Mouse (Mus musculus): ENCODE results near the gene Srp54b.
"Not testable (repeated sequence)": the region's sequence is repeated elsewhere in the genome, so short reads cannot be mapped to it uniquely, and the experiment has no call there.

Gene Srp54b

DNA sequence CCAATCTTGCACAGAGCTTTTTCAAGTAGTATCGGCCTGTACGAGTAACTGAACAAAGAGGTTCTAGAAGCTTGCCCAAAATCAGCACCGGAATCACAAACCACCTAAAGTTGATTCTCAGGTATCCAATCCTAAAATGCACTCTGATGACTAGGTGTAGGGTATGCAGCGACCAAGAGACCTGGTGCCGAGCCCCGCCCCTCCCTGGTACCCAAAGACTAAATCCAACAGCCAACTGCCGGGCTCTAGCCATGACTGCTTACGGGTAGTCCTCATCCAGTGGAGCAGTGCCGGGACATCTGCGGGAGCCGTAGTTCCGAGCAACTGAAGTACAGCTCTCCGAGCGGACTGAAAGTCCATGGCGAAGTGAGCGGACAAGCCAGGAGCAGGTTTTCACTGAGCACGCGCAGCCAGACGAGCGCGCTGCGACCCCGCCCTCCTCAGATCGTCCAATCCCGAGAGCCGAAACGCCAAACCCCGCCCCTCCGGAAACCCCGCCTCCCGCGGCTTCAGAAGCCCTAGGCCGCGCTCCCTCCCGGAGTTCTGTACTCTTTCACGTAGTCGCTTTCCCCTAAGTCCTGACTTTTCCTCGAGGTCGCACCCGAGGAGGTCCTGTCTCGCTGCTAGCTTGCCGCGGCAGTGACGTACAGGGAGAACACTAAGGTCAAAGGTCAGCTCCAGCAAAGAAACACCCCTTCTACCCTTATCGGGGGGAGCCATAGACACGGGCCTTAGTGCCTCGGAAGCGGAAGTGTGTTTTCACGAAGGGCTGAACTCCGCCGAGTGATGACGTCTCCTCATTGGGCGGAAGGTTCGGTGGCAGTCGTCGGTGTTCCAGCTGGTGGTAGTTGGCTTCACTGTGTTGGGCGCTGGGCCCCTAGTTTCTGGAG, at the start of gene Srp54b:
TSS of gene Srp54b (plus strand) at position 546 of the 890 bp plus-strand sequence.
- not testable (repeated sequence) for DNase-seq (ENCODE audit: low read depth, low spot score)

DNA sequence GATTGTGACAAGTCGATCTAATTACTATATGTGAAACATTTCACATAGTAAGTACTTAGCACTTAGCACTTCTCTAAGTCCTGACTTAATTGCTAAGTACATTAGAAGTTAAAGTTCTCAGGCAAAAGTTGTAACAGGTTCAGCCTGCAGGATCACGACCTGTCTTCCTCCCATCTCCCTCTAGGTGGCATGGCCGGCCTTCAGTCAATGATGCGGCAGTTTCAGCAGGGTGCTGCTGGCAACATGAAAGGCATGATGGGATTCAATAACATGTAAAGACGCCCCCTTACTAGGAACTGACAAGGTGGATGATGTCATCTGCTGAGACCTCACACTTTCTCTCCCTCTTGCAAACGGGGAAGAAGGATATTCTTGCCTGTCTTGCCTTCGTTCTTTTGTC, 42.3 kb upstream of the Srp54b start:
- DNase-seq (ENCODE audit: low read depth, low spot score): not testable (repeated sequence)

DNA sequence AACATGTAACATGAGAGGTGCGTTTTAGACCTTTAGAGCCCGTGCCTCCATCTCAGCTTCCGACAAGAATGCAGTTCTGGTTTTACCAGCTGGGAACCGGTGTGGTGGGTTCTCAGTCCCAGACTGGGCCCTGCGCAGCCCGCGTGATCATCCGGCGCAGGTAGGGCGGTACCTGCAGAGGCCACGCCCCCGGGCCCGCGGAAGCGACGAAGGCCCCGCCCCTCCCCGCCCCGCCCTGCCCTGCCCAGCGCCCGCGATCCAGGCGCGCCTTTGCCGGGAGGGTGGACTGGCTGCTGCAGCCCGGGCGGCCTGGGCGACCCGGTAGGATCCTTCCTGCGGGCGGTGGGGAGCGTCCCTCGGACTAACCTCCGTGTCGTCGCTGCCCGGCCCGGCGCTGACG, 30.7 kb upstream of the Srp54b start, which contains the start of gene Fam177a:
TSS of gene Fam177a (plus strand) at position 228 of the 400 bp plus-strand sequence.
- DNase-seq (ENCODE audit: low read depth, low spot score): not testable (repeated sequence)

DNA sequence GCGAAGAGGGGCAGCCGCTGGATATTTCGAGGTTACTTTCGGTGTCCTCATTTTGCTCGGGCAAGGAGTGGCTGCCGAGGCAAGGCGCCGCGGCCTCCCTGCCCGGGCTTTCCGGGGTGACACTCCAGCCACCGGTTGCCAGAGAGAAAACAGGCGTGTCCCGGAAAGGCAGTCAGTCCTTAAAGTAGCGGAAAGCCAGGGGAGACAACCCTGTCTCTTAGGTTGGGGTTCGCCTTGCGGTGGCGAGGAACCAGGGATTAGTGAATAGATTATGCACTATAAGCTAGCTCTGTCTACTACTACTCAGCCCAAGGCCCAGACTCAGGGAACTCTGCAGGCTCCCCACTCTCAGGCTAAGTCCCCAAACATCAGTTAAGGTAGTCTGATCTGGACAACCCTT, 30.2 kb upstream of the Srp54b start:
- not testable (repeated sequence) for DNase-seq (ENCODE audit: low read depth, low spot score)

DNA sequence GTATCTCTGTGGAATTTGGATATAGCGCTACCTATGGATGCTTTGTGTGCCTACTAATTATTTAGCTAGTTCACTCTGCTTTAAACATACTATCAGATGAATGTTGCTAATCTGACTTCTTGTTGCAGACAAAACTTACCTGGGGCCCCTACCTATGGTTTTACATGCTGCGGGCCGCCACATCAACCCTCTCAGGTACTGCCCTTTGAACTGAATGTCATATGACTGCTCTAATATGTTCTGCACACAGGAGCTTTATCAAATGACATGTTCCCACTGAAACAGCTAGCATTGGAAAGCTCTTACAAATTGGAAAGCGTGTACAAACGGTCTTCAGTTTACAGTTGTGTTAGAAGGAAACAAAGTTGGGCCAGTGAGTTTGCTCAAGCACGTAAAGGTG, 19.4 kb upstream of the Srp54b start:
- DNase-seq (ENCODE audit: low read depth, low spot score): not testable (repeated sequence)

DNA sequence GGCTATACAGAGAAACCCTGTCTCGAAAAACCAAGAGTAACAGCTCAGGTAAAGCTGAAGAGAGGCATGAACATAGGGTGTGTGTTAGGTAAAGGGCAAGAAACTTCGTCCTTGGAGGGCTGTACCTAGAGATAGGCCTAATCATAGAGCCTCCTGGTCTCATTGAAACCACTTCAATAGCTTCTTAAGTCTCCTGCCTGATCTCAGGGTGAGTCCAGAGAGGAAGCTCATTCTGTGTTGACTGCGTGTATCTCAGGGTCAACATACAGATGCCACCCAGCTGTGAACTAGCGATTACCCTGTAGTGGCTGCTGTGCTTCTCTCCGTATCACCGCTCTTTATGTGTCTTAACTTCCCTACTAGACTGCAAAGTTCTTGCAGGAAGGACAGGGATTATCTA, 17.0 kb upstream of the Srp54b start:
- not testable (repeated sequence) for DNase-seq (ENCODE audit: low read depth, low spot score)

DNA sequence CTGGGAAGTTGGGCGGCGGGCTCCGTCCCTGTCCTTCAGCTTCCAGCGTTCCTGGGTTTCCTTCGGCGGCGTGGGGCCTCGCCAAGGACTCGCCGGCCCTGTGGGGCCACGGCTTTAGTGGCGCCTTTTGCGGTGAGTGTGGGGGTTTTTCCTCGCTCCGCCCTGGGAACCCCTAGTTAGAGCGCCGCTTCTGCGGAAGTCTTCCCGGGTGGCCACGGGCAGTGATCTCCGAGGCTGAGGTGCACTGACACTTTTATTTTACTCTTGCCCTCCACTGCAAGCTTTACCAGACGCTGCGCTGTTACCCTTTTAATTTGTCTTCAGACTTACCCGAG, 512 bp downstream of the Srp54b start:
- not testable (repeated sequence) for DNase-seq (ENCODE audit: low read depth, low spot score)

DNA sequence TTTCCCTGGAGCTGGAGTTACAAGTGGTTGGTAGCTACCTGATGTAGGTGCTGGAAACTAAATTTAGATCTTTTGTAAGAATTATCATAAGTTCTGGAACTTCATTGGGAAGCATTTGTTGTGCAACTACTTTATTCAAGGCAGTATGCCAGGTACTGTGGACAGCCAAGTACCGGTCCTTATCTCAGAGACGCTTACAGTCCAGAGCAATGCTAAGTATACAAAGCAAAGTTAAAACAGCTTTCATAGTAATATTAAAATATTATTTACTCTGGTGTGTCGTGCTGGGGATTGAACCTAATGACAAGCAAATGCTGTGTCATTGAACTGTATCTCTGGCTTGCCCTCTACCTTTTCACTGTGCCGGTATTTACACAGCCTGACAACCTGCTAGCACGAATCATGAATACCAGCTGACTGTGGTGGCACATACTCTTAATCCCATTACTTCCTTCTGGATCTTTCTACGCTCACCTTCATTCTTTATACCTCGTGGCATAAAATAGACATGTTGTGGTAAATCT, 12.2 kb downstream of the Srp54b start:
- DNase-seq (ENCODE audit: low read depth, low spot score): not testable (repeated sequence)

DNA sequence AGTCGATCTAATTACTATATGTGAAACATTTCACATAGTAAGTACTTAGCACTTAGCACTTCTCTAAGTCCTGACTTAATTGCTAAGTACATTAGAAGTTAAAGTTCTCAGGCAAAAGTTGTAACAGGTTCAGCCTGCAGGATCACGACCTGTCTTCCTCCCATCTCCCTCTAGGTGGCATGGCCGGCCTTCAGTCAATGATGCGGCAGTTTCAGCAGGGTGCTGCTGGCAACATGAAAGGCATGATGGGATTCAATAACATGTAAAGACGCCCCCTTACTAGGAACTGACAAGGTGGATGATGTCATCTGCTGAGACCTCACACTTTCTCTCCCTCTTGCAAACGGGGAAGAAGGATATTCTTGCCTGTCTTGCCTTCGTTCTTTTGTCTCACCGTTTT, 32.8 kb downstream of the Srp54b start:
- not testable (repeated sequence) for DNase-seq (ENCODE audit: low read depth, low spot score)

DNA sequence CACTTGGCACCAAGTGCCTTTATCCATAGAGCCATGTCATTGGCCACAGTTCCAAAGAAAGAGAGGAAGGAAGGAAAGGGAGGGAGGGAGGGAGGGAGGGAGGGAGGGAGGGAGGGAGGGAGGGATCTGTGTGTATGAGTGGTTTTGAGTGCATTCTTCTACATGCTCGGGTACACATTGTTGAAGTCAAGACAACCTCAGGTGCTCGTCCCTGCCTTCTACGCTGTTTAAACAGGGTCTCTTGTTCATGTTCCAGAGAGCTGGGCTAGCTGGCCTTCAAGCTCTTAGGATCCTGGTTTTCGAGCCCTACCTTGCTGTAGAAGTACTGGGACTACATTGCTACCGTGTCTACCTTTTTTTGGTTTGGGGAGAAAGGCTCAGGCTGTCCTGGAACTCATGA, 34.2 kb downstream of the Srp54b start:
- DNase-seq (ENCODE audit: low read depth, low spot score): not testable (repeated sequence)

DNA sequence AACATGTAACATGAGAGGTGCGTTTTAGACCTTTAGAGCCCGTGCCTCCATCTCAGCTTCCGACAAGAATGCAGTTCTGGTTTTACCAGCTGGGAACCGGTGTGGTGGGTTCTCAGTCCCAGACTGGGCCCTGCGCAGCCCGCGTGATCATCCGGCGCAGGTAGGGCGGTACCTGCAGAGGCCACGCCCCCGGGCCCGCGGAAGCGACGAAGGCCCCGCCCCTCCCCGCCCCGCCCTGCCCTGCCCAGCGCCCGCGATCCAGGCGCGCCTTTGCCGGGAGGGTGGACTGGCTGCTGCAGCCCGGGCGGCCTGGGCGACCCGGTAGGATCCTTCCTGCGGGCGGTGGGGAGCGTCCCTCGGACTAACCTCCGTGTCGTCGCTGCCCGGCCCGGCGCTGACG, 44.4 kb downstream of the Srp54b start, which contains the start of gene 1700047I17Rik2:
TSS of gene 1700047I17Rik2 (plus strand) at position 287 of the 400 bp plus-strand sequence.
- DNase-seq (ENCODE audit: low read depth, low spot score): not testable (repeated sequence)

DNA sequence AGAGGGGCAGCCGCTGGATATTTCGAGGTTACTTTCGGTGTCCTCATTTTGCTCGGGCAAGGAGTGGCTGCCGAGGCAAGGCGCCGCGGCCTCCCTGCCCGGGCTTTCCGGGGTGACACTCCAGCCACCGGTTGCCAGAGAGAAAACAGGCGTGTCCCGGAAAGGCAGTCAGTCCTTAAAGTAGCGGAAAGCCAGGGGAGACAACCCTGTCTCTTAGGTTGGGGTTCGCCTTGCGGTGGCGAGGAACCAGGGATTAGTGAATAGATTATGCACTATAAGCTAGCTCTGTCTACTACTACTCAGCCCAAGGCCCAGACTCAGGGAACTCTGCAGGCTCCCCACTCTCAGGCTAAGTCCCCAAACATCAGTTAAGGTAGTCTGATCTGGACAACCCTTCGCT, 44.9 kb downstream of the Srp54b start:
- DNase-seq (ENCODE audit: low read depth, low spot score): not testable (repeated sequence)

DNA sequence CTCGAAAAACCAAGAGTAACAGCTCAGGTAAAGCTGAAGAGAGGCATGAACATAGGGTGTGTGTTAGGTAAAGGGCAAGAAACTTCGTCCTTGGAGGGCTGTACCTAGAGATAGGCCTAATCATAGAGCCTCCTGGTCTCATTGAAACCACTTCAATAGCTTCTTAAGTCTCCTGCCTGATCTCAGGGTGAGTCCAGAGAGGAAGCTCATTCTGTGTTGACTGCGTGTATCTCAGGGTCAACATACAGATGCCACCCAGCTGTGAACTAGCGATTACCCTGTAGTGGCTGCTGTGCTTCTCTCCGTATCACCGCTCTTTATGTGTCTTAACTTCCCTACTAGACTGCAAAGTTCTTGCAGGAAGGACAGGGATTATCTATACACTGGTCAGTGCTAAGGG, 58.0 kb downstream of the Srp54b start:
- DNase-seq (ENCODE audit: low read depth, low spot score): not testable (repeated sequence)

DNA sequence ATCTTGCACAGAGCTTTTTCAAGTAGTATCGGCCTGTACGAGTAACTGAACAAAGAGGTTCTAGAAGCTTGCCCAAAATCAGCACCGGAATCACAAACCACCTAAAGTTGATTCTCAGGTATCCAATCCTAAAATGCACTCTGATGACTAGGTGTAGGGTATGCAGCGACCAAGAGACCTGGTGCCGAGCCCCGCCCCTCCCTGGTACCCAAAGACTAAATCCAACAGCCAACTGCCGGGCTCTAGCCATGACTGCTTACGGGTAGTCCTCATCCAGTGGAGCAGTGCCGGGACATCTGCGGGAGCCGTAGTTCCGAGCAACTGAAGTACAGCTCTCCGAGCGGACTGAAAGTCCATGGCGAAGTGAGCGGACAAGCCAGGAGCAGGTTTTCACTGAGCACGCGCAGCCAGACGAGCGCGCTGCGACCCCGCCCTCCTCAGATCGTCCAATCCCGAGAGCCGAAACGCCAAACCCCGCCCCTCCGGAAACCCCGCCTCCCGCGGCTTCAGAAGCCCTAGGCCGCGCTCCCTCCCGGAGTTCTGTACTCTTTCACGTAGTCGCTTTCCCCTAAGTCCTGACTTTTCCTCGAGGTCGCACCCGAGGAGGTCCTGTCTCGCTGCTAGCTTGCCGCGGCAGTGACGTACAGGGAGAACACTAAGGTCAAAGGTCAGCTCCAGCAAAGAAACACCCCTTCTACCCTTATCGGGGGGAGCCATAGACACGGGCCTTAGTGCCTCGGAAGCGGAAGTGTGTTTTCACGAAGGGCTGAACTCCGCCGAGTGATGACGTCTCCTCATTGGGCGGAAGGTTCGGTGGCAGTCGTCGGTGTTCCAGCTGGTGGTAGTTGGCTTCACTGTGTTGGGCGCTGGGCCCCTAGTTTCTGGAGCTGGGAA, 75.0 kb downstream of the Srp54b start, which contains the start of gene Srp54c:
TSS of gene Srp54c (plus strand) at position 543 of the 894 bp plus-strand sequence.
- not testable (repeated sequence) for DNase-seq (ENCODE audit: low read depth, low spot score)

DNA sequence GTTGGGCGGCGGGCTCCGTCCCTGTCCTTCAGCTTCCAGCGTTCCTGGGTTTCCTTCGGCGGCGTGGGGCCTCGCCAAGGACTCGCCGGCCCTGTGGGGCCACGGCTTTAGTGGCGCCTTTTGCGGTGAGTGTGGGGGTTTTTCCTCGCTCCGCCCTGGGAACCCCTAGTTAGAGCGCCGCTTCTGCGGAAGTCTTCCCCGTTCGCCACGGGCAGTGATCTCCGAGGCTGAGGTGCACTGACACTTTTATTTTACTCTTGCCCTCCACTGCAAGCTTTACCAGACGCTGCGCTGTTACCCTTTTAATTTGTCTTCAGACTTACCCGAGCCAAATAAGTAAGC, 75.6 kb downstream of the Srp54b start:
- DNase-seq (ENCODE audit: low read depth, low spot score): not testable (repeated sequence)

Data from ZHBTc4 (cell line).